Mouse (Mus musculus): ENCODE measurements around the gene Clybl.

The Clybl gene

DNA sequence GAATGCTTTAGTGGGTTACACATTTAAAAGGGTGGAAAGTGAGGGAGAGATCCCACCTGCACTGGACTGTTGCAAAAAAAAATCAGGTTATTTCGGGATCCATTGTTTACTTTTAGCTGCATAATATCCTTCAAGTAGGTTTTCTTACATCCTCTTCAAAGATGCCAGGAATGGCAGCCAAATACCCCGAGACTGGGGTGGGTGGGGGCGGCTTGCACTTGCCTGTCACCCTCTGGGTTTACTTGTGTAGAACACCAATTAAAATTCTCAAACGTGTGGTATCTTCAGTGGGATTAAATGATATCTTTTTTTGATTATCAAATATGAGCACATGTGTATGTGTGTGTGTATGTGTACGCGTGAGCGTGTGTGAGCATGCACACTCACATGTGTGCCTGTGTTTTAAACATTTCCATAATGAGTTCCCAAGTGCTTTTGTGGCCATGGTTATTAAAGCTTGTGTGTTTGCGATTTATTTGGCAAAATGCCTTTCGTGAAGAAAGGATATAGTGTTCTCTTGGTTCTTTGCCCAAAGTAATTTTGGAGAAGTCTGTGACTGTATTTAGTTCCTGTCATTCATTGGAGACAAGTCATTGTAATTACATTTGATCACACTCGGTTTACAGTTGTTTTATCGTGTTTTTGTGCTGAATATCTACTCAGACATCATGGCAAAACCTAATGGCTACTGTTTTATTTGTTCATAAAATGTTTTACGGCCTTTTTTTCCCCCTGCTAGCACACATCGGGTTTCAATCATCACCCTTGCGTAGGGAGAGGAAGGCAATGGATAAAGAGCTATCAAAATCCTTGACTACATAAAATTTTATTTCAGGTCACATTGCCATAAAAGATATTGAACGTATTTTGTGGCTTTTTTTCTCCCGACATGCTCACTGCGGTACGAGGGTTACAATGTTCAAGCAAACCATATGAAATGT, 65.7 kb downstream of the Clybl start:
- DNase-seq (ENCODE audit: low spot score in 2 of 2), result no peak

DNA sequence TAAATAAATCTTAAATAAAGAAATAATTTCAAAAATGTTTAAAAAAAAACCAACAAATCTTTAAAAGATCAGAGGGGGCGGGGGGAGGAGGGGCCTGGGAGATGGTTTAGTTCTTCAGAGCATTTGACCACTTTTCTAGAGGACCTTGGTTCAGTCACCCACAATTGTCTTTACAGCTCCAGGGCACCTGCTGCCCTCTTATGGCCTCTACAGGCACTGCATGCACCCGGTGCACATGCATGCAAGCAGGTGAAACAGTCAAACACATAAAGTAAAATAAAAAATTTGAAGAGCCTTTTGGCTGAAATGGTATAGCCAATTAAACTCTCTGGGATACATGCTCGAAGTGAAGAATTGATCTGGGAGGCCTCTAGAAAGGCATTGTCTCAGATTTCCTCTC, 67.6 kb downstream of the Clybl start:
- no peak for DNase-seq (ENCODE audit: low spot score in 2 of 2)

DNA sequence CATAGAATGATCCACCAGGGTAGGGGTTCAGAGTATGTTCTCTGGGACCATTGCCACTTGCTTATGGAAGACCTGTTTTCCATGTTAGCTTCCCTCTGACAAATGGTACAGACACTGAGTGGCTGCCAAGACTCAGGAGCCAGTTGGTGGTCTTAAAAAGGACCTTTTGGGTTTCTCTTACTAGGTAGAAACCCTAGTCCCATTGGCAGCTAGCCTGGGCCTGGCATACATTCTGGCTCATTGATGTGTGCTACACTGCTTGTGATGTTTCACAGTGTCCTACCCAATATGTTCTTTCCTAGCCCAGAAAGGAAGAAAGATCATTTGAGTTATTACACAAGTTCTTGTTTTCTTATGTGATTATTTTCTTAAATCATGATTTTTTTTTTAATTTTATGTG, 69.8 kb downstream of the Clybl start:
- no peak for DNase-seq (ENCODE audit: low spot score in 2 of 2)

DNA sequence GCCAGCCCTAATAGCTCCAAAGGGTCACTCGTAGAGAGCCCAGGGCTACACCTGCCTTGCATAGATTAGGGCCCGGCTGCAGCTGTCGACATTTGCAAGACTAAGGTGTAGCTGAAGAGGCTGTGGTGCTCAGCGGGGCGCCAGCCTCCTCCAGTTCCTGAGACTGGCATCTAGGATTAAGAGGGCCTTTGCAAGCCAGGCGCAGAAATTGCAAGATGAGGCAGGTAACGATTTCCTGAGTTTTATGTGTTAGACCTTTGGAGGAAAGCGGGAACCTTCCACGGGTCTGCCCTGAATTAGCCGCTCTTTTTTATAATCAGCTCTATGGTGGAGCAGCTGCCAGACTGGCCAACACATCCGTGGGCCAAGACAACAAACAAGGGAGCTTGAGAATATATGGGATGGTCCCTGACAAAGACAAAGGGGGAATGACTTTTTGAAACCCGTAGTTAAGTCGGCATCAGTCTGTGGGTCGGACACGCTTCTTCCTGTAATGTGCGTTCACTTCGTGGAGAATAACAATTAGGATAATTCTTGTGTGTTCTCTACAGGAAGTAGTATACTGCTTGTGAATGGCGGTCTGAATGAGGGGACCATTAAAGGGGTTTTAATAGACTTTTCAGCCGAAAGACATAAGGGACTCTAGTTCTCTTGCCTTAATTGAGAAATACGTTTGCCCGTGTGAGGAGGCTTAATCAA, 74.2 kb downstream of the Clybl start:
- no peak for DNase-seq (ENCODE audit: low spot score in 2 of 2)

DNA sequence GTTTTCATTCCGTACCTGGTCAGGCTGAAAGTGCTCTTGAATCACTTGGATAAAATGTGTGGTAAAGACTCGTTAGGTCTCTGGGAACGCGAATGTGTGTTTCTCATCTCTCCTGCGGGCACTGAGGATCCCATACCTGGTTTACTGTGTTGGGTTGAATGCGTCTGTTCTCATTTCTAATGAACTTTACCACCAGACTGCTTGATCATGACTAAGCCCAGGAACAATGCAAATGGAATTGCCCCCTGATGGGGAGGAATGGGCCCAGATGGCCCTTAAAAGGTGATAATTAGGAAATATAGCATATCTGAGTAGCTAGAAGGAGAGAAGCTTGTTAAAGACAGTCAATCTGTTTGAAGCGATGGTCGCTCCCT, 74.7 kb downstream of the Clybl start:
- peak in 1 of 2 experiments; percentile 3 for DNase-seq (ENCODE audit: low spot score in 2 of 2)

DNA sequence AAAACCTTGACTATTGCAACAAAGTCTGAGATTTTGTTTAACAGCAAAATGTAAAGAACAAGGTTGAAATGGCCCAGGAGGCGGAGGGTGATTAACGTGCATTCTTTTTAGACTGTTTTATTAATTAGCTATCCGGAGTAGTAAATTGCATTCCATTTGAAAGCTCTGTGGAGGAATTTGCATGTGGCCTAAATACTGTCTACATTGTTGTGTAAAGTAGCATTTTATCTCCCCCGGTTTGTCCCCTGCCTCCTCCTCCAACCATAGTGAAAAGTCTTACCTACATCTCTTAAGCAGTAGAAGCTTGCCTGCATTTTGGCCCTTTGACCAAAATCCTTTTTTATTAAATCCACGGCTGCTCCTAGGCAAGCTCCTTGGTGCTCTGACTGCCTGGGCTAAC, 76.8 kb downstream of the Clybl start:
- no peak for DNase-seq (ENCODE audit: low spot score in 2 of 2)

DNA sequence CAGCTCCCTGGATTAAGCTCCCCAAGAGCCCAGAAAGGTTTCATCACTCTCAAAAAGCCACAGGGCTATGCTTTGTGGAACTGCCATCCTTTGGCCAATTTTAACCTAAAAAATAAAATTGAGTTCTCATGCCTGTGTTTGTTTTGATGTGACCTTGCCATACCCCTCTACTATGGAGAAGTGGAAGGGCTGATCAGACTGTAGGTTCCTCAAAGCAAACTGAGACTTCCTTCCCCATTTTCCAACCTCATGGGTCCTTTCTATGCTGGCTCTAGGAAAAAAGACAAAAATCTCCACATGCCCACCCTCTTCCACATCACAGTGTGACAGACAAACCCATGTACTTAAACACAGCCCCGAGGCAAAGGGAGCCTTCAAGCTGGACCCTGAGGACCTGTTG, 79.7 kb downstream of the Clybl start:
- DNase-seq (ENCODE audit: low spot score in 2 of 2), result no peak

DNA sequence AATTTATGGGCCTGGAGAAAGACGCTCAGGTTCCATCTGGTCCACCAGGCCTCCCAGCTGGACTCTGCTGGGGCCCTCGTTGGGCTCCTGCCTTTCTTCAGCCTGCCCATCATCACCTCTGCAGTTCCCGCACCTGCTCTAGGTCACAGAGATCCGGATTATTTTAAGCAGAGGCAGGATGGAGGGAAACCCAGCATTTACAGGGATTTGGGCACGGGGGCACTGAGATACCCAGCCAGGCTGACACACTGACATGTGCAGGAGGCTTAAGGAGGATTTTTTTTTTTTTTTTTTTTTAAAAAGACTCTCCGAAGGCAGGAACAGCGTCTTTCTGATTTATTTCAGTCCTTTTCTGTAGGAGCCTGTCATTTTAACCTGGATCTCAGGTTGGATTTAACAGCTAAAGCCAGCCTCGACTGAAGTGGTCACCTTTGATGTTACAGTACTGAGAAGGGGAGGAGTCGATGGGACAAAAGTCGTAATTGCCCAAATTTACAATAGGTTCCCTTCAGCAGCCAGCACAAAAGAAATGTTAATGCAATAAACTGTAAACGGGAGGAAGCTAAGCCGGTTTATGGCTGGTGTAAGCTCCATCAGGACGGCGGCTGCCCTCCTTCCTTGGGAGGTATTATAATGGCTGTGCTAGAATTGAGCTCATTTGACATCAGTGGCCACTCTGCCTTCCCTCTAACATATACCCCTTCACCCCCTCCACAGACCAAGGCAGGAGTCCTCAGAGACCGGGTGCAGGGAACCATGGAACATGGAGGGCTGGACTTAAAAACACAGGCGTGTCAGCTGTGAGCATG, 81.6 kb downstream of the Clybl start:
- no peak for DNase-seq (ENCODE audit: low spot score in 2 of 2)

DNA sequence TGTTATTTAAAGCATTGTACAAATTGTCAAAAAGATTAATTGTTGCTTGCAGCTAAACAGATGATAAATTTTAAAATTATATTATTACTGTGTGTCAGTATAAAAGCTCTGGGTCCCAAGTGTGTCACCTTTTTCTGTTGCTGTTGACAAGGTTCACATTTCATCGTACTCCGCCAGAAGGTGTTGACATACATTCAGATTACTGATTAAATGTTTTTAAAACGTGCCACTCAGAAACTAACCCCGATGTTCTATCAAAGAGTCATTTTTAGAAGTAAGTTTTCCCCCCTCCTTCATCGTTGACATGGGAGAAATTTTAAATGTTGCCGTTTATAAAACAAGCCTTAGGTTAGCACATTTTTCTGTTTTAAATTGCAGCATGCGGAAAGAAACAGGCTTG, 83.7 kb downstream of the Clybl start:
- no peak for DNase-seq (ENCODE audit: low spot score in 2 of 2)

DNA sequence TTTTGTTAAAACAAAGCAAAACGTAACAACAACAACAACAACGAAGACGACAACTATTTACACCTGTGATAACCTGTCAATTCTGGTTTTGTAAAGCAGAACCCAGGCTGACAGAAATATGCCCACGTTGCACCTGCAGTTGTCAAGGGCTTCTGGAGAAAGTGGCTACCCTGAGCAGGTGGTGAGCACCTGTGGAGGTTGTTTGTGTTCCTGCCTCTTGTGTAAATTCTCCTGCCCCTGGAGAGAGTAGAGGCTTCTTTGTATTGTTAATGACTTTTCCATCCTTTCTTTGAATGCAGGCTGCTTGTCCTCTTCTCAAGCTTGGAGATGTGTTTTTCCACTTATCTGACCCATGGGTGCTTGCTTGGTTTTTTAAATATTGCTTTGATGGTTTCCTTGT, 86.1 kb downstream of the Clybl start:
- no peak for DNase-seq (ENCODE audit: low spot score in 2 of 2)

DNA sequence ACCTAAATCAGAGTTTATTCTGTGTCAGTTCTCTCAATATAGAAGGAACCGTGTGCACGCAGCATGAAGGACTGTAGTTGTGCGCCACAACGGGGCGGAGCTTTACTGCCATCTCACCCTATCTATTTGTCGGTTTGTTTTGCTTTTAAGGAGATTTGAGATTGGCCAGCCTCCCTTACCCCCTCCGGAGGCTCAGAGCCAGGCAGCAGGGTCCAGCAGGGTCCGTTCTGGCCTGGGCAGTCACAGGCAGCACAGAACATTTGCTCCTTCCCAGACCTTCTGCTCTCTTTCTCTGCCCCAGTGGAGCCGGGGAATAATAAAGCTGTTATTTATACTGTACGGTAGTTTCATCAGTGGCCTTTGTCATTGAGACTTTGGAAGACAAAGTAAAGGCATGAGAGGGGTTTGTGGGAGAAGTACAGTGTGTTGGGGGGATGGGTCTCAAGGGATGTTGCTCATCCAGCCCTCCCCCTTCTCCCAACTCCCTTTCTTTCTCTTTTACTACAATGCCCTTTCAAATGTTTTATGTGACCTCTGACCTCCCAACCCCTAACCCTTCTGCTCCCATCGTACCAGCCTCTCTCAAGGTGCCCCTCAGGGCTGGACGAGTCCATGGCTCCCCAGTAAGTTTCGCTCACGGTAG, 89.7 kb downstream of the Clybl start:
- DNase-seq (ENCODE audit: low spot score in 2 of 2), result no peak

DNA sequence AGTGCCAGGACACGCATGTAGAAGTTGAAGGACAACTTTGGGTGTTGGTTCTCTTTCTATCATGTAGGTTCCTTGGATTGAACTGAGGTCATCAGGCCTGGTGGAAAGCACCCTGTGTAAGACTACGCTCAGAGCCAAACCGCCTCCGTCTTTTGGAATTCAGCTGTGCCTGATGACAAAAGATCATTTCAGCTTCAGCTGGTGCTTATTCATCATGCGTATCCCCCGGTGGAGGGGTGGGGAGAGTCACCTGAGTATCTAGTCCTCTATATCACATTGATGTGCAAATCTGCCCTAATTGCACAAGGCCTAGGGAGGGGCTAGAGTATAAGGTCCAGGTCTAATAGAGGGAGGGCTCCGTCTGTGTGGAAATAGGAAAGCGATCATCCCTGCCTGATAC, 95.6 kb downstream of the Clybl start:
- no peak for DNase-seq (ENCODE audit: low spot score in 2 of 2)

DNA sequence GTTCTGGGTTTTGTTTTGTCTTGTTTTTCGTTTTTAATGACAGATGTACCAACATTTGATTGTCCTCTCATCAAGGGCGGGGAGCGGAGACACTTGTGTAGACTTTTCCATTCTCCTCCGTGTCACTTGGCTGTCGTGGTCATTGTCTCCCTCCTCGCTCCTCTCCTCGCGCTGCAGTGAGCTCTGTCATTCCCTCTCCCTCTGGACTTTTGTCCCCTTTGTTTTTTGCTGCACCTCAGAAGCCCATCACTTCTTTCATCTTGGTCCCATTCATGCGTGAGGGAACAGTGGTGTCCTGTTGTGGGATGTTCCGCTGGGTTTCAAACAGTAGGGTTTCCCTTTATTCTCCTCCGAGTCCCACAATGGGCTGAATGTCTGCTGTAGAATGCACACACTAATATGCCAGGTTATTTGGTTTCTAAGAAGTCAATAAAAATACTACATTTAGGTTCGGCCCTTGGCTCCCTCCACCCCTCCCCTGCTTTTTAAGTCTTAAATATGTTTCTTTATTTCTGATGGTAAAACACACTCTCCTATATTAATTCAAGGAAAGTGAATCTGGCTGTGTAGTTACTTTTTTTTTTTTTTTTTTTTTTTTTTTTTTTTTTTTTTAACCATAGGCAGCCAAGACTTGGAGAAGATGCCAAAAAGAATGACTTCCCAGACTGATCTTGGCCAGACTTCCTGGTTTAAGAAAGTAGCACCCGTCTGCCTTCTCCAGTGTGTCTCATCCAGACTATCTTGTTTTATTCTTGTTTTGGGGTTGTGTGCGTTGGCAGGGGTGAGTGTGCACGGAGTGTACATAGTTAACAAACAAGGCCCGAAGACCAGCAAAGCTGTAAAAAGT, 98.2 kb downstream of the Clybl start:
- no peak for DNase-seq (ENCODE audit: low spot score in 2 of 2)

DNA sequence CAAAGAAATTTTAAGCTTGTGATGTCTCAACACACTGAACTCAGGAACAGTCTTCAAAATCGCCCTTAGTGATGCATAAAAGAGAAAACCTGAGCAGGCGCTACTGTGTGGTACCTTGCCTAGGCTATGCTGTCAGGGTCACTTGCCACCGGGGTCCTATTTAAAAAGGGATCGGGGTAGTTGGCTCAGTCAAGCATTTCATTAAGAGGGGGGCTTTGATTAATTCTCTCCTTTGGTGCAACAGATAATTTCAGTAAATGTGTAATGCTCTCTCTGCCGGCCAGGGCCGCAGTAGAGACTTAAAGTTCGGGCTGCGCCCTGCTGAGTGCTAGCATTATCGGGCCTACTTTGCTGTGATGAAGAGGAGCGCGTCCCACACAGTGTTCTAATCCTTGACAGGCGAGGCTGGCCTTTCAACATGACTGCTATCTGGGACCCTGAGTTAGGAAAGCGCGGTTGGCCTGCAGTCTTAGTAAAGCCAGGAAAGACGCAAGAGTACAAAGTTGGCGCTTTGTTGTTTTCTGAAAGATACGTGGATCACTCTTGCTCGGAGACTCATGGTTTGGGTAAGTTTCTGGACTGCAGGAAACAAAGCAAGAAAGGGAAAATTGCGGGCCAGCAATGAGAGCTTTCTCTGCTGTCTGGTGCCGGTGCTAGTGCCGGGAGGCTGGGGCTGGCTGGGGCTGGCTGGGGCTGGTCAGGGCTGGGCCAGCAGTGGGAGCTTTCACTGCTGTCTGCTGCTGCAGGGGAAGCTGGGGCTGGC, 99.0 kb downstream of the Clybl start:
- no peak for DNase-seq (ENCODE audit: low spot score in 2 of 2)

DNA sequence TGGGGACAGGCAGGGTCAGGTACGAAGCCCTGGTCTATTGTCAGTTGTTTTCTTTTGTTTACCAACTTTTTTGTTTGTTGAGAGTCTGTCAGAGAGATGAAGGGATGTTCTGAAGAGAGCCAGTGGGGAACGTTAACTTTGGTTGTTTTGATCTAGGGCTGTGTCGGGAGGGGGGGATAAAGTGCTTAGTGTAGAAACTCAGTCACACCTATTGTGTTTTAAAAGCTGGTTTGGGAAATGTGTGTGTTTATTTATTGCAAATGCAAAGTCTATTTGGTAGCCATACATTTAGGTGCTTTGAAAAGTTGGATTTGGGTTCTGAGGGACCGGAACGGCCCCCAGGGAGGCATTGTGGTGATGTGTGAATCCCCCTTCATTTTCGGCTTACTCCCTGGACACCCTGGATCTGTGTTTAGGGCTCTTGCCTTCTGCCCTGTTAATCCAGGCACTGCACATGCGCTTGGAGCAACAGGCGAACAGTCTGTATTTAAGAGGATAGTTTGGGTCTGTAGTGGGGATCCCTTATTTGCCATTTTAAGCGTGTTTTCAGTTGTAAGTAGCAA, 99.6 kb downstream of the Clybl start:
- no peak for DNase-seq (ENCODE audit: low spot score in 2 of 2)

DNA sequence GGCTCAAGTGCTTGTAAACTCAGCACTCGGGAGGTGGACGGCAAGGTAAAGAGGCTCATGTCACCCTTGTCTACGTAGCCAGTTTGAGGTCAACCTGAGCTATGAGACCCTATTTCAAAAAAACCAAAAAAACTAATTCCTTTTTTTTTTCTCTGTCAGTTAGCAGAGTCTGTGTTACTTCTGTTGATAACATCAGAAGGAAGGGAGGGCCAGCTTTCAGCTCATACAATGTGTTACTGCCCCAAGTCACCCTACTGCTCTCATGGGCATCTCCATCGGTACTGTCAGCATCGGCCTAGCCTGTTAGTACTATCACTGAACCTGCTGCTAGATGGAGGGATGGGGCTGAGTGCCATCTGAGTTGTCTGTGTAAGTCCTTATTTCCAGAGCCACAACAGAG, 102.5 kb downstream of the Clybl start:
- DNase-seq (ENCODE audit: low spot score in 2 of 2), result no peak

DNA sequence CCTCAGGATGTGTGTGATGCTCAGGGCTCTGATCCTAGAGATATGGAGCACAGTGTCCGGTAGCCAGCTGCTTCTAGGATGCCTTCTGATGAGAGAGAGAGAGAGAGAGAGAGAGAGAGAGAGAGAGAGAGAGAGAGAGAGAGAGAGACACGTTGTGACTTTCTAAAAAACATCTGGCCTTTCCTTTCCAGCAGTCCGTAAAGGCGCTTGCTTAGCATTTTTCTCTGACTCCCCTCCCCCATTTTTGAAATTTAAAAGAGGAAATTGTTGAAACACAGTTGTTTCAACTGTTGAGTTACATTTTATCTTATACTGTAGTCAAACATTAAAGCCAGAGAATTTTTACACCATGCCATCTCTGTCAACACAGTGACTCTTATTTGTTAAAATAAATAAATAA, 114.9 kb downstream of the Clybl start:
- no peak for DNase-seq (ENCODE audit: low spot score in 2 of 2)

DNA sequence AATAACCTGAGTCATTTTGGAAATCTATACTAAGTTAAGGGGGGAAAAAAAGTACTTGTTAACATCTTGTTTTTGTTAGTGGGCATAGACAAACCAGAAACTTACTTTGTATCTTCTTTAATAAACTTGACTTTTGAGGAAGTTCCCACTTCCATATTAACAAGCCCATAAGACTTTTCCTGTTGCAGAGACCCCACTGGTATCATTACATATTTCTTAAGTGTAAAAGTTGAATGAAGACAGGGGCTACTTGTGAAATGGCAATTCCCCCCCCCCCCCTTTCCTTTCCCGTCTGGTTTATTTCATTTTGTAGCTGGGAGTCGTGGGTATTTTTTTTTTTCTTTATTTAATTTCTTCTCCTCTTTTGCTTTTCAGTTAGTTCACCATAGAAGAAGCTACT, 115.4 kb downstream of the Clybl start:
- no peak for DNase-seq (ENCODE audit: low spot score in 2 of 2)

DNA sequence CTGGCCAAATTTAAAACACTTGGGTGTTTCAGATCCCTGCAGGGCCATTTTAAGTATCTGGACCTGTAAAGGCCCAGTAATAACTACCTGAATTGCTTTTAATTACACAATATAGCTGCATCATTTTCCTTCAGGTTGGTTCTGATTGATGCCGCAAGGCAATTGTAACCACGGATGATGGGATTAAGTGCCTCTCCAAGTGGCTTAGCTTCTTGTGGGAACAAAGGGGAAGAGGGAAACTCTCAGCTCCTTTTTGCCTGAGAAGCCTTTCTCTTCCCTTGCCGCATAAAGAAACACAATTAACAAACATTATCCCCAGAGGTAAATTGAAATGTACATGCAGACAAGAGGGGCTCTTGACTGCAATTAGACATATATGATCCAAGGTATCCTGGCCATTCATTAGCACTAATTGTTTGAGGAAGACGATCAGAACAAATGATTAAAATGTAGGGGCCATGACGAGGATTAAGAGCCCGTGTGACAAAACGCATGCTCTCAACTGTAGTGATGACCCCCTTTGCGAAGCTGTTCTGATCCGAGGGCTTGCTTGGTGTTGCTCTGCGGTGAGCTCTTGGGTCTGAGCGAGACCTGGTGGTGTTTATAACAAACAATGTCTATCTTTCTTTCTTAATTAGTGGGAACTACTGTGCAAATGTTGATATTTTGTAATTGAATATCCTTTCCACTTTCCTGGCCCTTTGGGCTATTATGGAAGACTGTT, 116.0 kb downstream of the Clybl start:
- DNase-seq (ENCODE audit: low spot score in 2 of 2), result no peak

Measured in right cerebral cortex, adult 2 months (tissue).